ENCODE assay signal across 12 mouse cellular contexts in the genomic region with DNA sequence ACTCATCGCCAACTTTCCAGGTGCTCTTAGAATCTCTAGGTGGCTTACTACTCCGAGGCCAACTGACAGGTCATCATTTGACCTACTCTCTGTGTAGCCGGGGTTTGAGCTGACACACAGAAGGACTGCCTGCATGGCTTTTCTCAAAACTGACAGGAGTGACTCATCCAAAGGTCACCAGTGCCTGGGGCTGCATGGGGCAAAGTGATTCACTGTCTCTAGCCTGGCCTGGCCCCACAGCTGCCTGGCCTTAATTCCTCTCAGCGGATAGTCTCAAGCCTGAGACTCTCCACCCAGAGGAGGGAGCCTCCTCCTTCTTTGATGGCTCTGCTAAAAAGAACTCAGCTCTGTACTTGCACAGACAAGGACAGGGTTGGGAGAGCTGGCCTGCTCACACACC.
A peak's percentile ranks its signal among the peaks of the same experiment; 100 is the strongest.
DNase-seq lines count a peak whose midpoint lies in the region; ATAC-seq and TF ChIP-seq lines count a peak whose summit lies in the region.
"Had no signal": no experiment of that assay in that cellular context is flagged by ENCODE, and none has a peak within 500 bp of the region (broad histone marks: within the 10 kb centered on the region; RNA-seq: fewer than 3 reads in every experiment).

No protein-coding gene starts in this region.

- no peak overlapping the region for H3K4me2 ChIP-seq in hindbrain, embryonic 12.5 days (replicated peaks)
- no peak overlapping the region for H3K4me2 ChIP-seq in liver, embryonic 16.5 days (ENCODE audit: low read depth, low read length)

- intact Hi-C loops in gastrocnemius, postnatal 14 days (cut with DNase I; ENCODE audit: low total_unique reads): loop anchor here (10.0 kb wide), 3 partner anchors 156 to 696 kb away; a partner anchor contains a TSS

- CTCF ChIA-PET in Patski (lab: Charles Lee): interaction anchor here (1.0 to 2.2 kb wide), 3 partner anchors 9 to 77 kb away, joined by 3 to 7 read pairs (median 4); no protein-coding TSS in a partner anchor

- no peaks in the 10 kb centered on the region; the same call in 1 of the 2 replicates for H3K9me3 ChIP-seq in hindbrain, embryonic 10.5 days
- H3K9me3 ChIP-seq in hindbrain, embryonic 12.5 days (replicated peaks): no peaks in the 10 kb centered on the region
- H3K9me3 ChIP-seq in liver, embryonic 16.5 days (replicated peaks; ENCODE audit: control insufficient read depth, low read length): no peaks in the 10 kb centered on the region
- H3K9me3 ChIP-seq: embryonic facial prominence, embryonic 10.5 days; limb, embryonic 10.5 days had no signal

- peaks cover 53% of the 10 kb centered on the region for H3K4me1 ChIP-seq in hindbrain, embryonic 10.5 days (replicated peaks)
- peaks cover 20% of the 10 kb centered on the region for H3K4me1 ChIP-seq in hindbrain, embryonic 12.5 days
- peaks cover 52% of the 10 kb centered on the region for H3K4me1 ChIP-seq in liver, embryonic 16.5 days (ENCODE audit: control insufficient read depth, low read depth, low read length)

- peaks cover 38% of the 10 kb centered on the region for H3K27me3 ChIP-seq in hindbrain, embryonic 10.5 days (ENCODE audit: insufficient read depth, poor library complexity, severe bottlenecking)
- H3K27me3 ChIP-seq in hindbrain, embryonic 12.5 days: peaks cover 9% of the 10 kb centered on the region; the same call in 1 of the 2 replicates
- H3K27me3 ChIP-seq in Patski: no peaks in the 10 kb centered on the region
- no peaks in the 10 kb centered on the region; the same call in 1 of the 2 replicates for H3K27me3 ChIP-seq in liver, embryonic 16.5 days (ENCODE audit: control insufficient read depth, insufficient read depth, low read depth, low read length)

- POLR2A ChIA-PET in Patski (lab: Charles Lee): interaction anchor here (0.6 to 1.1 kb wide), 4 partner anchors 46 to 480 kb away, joined by 3 to 4 read pairs (median 3); no protein-coding TSS in a partner anchor

- 0 out of 2 replicates have a peak overlapping the region, but pooled peaks have one; percentile 13 for H3K27ac ChIP-seq in hindbrain, embryonic 10.5 days
- no peak overlapping the region for H3K27ac ChIP-seq in hindbrain, embryonic 12.5 days
- H3K27ac ChIP-seq in liver, embryonic 16.5 days (ENCODE audit: low read length): 0 out of 2 replicates have a peak overlapping the region, but pooled peaks have one; percentile 19

- no peak overlapping the region for H3K9ac ChIP-seq in hindbrain, embryonic 12.5 days
- no peak overlapping the region for H3K9ac ChIP-seq in liver, embryonic 16.5 days (ENCODE audit: low read depth, low read length)

- no peaks in the 10 kb centered on the region for H3K36me3 ChIP-seq in hindbrain, embryonic 10.5 days
- no peaks in the 10 kb centered on the region for H3K36me3 ChIP-seq in hindbrain, embryonic 12.5 days
- no peaks in the 10 kb centered on the region for H3K36me3 ChIP-seq in liver, embryonic 16.5 days (ENCODE audit: control insufficient read depth, insufficient read depth)
- H3K36me3 ChIP-seq: embryonic facial prominence, embryonic 10.5 days; limb, embryonic 10.5 days had no signal

- no peak overlapping the region for H3K4me3 ChIP-seq in hindbrain, embryonic 10.5 days
- no peak overlapping the region for H3K4me3 ChIP-seq in hindbrain, embryonic 12.5 days
- no peak overlapping the region for H3K4me3 ChIP-seq in liver, embryonic 16.5 days (ENCODE audit: low read depth, low read length)
- H3K4me3 ChIP-seq: embryonic facial prominence, embryonic 10.5 days; layer of hippocampus, adult 2 months; limb, embryonic 10.5 days had no signal

- in situ Hi-C loops in Patski (cut with MboI; ENCODE audit: low pct_unique_long_range_greater_than_20kb): loop anchor here (5.0 to 10.0 kb wide), 5 partner anchors 149 to 709 kb away; no protein-coding TSS in a partner anchor

- ATAC-seq in hindbrain, embryonic 12.5 days (ENCODE audit: low FRiP score): no peak
- ATAC-seq in Patski: peak; percentile 32
- ATAC-seq in liver, embryonic 16.5 days (ENCODE audit: low read depth): no peak
- ATAC-seq in activated CD4-positive, CD25-positive, alpha-beta regulatory T cell, adult 4 months: no peak

- 74% methylated on average over 4 of the region's 4 CpGs for WGBS in hindbrain, embryonic 10.5 days
- 81% methylated on average over 4 of the region's 4 CpGs for WGBS in hindbrain, embryonic 12.5 days
- 58% methylated on average over 4 of the region's 4 CpGs for WGBS in liver, embryonic 16.5 days (ENCODE audit: insufficient replicate concordance)

- no peak for DNase-seq in hindbrain, embryonic 10.5 days (ENCODE audit: low spot score)
- DNase-seq in Patski (ENCODE audit: low read depth, low spot score): peak; percentile 71
- DNase-seq in gastrocnemius, postnatal 14 days: peak; percentile 42
- DNase-seq in c-Kit-positive CD71-positive TER-119-positive erythroid progenitor cells, embryonic 14.5 days (ENCODE audit: low spot score): no peak
- no peak for DNase-seq in cerebellum, postnatal 4 days (ENCODE audit: low spot score in 2 of 2)
- DNase-seq: lung, postnatal 4 days had no signal

- no peak for TF ChIP-seq CTCF in Patski (IDR thresholded peaks at IDR 0.05)

Comparison
In these comparisons a context has a peak if more than half of its experiments do, and no peak if none do; other contexts are left out.
1. DNase-seq: peak in Patski (single experiment) and gastrocnemius, postnatal 14 days (single experiment); none in hindbrain, embryonic 10.5 days (single experiment), c-Kit-positive CD71-positive TER-119-positive erythroid progenitor cells, embryonic 14.5 days (single experiment) and cerebellum, postnatal 4 days (0 of 2).